Mouse (Mus musculus): Measurements from ENCODE around the gene Sorbs1. TPM values are rescaled to one million over a fixed set of nuclear protein-coding genes. Genes with fewer than 3 reads are reported as not detected.

Sorbs1 gene
- total RNA-seq, 2 experiments from 2014 or later, result 57.9 to 70.9 TPM

DNA sequence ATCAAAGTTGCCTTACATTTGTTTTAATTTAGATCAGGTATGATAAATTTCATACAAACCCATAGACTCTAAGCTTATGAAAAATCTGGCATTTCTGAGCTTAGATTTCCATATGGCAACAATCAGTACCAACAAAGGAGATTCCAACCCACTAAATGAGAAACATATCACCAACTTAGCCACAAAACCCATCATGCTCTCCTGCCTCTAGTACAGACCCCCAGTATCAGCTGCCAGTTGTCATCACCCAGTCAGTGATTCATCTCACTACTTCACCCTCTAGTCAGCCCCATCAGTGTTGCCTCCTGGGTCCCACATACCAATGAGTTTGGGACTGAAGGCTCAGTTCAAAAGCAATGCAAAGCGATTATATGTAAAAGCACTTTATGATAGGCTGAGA is 254.1 kb downstream of the Sorbs1 start:
- DNase-seq, result no peak

DNA sequence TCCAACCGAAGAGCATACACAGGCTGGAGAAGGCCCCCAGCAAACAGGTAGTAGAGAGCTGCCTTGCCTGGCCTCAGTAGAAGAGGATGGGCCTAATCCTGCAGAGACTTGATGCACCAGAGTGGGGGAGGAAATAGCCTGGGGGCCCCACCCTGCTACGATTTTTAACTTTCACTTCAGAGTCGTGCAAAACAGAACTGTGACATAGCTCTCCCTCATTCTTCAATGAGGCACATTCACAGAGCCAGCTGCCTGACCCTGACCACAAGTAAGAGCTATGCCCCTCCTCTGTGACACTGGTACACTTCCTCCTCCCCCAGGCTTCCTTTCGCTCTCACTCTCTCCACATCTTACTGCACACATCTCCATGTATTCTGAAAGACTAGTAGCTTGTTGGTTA is 256.2 kb downstream of the Sorbs1 start:
- no peak for DNase-seq

DNA sequence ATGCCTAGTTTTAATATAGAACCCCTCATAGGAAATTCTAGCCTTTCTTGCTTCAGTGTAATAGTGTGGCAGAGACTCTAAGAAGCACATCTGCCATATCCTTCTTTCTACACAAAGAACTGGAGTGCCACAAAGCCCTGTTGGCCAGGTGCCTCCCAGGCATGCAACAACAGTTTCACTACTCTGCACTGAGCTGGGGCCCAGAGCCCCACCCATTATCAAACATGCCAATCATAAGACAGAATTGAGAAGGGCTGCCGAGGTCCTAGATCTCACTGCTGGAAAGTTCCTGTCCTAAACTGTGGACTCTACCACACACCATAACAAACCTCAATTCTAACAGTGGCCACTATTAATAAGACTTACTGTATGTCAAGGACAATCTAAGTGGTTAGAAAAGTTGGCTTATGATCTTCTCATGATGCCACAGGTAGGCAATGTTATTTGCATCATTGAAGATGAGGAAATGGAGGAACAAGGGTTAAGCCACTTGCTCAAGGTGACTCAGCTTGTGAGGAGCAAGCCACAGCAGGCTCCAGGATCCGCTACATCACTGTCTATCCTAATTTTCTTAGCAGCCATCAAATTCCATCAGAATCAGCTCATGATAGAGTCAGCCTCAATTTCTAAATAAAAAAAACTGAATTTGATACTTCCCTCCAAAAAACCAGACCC is 257.1 kb downstream of the Sorbs1 start:
- no peak for DNase-seq

DNA sequence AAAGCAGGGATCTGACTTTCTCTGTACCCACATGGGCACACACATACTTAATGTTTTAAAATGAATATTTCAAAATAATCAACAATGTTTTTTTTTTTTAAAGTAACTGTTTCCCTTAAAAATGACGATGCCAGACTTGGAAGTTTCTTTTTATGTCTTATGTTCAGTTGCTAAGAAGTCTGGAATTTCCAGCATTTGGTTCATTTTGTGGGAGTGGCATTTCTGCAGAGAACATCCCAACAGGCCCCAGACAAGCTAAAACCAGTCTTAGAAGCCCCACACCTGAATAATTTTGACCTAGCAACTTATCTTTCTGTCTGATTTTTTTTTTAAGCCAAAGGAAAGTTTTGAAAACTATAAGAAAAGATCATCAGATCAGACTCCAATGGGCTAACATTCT is 258.0 kb downstream of the Sorbs1 start:
- DNase-seq, result no peak

DNA sequence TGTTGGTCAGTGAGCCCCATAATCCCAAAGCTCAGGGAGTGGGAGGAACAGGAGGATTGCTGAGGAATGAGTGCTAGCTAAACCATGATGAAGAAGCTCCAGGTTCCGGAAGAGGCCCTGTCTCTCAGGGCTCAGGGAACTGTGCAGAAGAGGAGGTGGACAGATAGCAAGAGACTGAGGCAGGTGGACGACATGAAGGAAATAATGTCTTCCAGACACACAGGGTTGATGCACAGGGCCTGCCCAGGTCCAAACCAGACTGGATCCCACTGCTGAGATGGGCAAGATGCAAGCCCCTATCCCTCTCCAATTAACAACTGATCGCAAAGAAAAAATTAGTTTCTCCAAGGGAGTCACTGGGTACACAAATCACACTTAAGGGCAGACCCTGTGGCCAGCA is 258.8 kb downstream of the Sorbs1 start:
- no peak for DNase-seq

DNA sequence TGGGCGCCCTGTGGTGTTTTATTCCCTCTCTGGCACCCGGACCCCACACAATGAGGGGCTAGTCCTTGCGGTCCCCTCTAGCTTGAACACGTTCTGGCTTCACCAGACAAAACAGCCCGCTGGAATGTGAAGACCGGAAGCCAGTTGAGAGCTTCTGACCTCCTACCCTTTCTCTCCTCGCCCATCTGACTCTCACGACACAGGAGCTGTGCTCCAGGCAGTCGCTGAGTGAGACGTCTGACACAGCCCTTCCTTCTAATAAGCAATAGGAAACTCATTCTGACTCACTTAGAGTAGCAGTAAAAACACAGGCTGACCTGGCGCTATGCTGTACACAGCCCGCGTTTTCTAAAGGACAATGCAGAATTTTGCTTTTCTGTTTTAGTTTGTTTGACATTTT is 259.8 kb downstream of the Sorbs1 start:
- DNase-seq, result no peak

DNA sequence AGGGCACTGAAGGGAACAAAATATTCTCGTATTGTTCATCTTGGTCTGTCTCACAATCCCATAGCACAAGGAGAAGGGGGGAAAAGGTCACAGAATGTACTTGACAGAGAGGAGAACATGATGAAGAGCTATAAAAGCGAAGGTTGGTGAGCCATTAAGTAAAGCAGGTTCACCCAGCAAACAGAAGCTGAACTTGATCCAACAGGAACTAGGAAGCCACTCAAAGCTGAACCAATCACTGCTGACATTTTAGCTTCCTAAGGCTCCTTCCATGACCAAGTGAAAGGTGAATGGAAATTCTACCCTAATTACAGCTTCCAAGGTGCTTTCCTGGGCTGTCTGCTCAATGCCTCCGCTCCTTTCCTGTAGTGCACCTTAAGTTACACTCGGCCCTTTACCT is 262.5 kb downstream of the Sorbs1 start:
- no peak for DNase-seq

DNA sequence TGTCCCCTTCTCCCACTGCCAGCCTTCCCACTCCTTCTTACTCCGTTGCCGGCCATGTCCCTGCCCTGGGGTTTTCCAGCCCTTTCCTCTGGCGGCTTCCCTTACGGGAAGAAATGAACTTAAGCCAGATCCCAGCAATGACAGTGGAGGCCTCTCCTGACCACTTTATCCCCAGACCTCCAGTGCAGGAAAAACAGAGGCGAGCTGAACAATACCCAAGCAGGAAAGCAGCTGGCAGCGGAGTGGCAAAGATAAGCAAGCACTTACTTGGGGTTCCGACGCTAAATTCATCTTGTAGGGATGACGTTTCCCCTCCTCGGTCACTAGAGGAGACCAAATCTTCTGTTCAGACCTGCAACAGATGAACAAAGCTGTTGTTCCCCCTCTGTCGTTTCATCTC is 264.2 kb downstream of the Sorbs1 start:
- DNase-seq, result no peak

DNA sequence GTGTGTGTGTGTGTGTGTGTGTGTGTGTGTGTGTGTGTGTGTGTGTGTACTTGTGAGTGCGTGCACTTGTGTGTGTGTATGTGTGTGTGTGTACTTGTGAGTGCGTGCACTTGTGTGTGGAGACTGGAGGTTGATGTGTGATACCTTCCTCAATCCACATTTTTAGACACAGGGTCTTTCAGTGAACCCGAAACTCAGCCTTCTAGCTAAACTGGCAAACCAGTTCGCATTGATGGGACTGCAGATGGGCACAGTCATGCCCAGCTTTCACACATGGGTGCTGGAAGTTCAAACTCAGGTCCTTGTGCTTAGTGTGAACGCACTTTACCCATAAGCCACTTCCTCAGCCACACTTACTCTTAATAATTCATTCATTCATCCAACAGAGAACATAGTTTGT is 265.1 kb downstream of the Sorbs1 start:
- DNase-seq, result no peak

DNA sequence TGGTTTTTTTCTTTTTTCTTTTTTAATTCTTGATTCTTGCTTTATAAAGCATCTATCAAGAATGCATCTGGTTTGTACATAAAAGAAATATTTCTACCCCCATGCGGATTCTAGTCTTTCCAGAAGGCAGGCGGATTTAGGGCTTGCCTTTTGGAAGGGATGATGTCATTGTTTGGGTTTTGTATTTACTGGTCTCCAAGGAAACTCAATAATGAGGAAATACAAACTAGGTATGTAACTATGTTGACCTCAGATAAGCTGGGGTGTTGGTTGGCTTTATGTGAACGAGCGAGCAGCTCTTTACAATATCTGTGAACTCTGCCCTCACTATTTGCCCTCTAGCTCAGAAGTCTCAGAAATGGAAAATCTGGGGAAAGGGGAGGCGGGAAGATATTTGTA is 266.3 kb downstream of the Sorbs1 start:
- DNase-seq, result no peak

DNA sequence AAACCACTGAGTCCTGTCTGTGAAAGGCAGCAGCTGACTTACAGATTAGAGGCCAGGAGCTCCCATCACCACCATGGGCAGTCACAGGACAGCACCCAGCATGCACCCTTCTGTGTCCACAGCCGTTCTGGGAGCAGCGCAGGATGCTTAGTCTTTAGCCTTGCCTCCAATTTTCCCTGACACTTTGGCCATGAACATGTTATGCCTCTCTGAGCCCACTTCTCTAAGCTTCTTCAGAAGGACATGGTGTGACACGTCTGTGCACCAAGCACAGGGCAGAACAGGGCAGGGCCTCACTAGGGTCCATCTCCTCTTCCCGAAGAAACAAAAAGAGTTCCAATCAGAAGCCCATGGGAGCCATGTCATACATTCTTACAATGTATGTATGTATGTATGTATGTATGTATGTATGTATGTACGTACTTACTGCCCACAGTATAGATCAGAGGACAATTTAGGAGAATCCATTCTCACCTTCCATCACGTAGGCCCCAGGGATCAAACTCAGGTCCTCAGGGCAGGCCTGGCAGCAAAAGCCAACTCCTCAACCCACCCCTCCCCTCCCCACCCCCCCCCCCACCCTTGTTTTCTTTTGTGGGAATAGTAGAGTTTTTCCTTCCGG is 266.8 kb downstream of the Sorbs1 start:
- DNase-seq, result no peak

Other genes starting within 250 kb of the Sorbs1 start
- gene Pdlim1, start 241.9 kb downstream of the Sorbs1 start, total RNA-seq (2021), result 100 to 1,000 TPM; 156 to 157 TPM
- gene Aldh18a1, start 74.7 kb upstream of the Sorbs1 start, total RNA-seq (2021), result 10 to 100 TPM; 12.7 to 15.8 TPM
- gene Tctn3, start 98.5 kb upstream of the Sorbs1 start, total RNA-seq (2021), result 1 to 10 TPM; 2.1 to 3.9 TPM
- gene Entpd1, start 98.6 kb upstream of the Sorbs1 start, total RNA-seq (2021), result 10 to 100 TPM; 23.8 to 29.0 TPM
- gene Cc2d2b, start 235.0 kb upstream of the Sorbs1 start, total RNA-seq (2021), result not detected

All from gastrocnemius, postnatal 10 days (tissue).